Mouse (Mus musculus): ENCODE results near the gene Ccnyl1. TPM values are rescaled to one million over a fixed set of nuclear protein-coding genes. Genes with fewer than 3 reads are reported as not detected.

Gene Ccnyl1
- polyA plus RNA-seq, 1 experiment from 2014 or later: 4.4 TPM

GRCm38 (mm10) chr1:64716589-64717304, 26.5 kb downstream of the Ccnyl1 start:
- no peak overlapping the region for H3K4me2 ChIP-seq (ENCODE audit: low read length)
- H3K4me3 ChIP-seq (replicated peaks; ENCODE audit: low read length): no peak overlapping the region
- H3K27me3 ChIP-seq (replicated peaks; ENCODE audit: control insufficient read depth, insufficient read depth, low read length): no peaks in the 10 kb centered on the region
- H3K9ac ChIP-seq (replicated peaks; ENCODE audit: low read depth, low read length): no peak overlapping the region
- ATAC-seq: no peak
- peaks cover 3% of the 10 kb centered on the region for H3K36me3 ChIP-seq (ENCODE audit: control insufficient read depth, insufficient read depth)
- WGBS: 84% methylated on average over 7 of the region's 7 CpGs
- no peak overlapping the region for H3K27ac ChIP-seq (ENCODE audit: low read length)
- H3K9me3 ChIP-seq (ENCODE audit: control insufficient read depth, low read length): no peaks in the 10 kb centered on the region
- H3K4me1 ChIP-seq (replicated peaks; ENCODE audit: control insufficient read depth, insufficient read depth, low read length): peaks cover 10% of the 10 kb centered on the region

- ATAC-seq: peak; percentile 87
- Histone ChIP-seq H3K27ac (ENCODE audit: low read length) (no peak overlapping the region), H3K36me3 (ENCODE audit: control insufficient read depth, insufficient read depth) (peaks cover 8% of the 10 kb centered on the region), H3K4me3 (replicated peaks; ENCODE audit: low read length) (no peak overlapping the region), H3K4me2 (ENCODE audit: low read length) (no peak overlapping the region), H3K9ac (replicated peaks; ENCODE audit: low read depth, low read length) (no peak overlapping the region), H3K27me3 (replicated peaks; ENCODE audit: control insufficient read depth, insufficient read depth, low read length) (no peaks in the 10 kb centered on the region), H3K4me1 (replicated peaks; ENCODE audit: control insufficient read depth, insufficient read depth, low read length) (peaks cover 10% of the 10 kb centered on the region), H3K9me3 (ENCODE audit: control insufficient read depth, low read length) (no peaks in the 10 kb centered on the region)
Measured at GRCm38 (mm10) chr1:64717504-64717903, 27.2 kb downstream of the Ccnyl1 start.

GRCm38 (mm10) chr1:64721034-64721587, 30.9 kb downstream of the Ccnyl1 start:
- Histone ChIP-seq H3K9me3 (ENCODE audit: control insufficient read depth, low read length) (no peaks in the 10 kb centered on the region), H3K4me1 (replicated peaks; ENCODE audit: control insufficient read depth, insufficient read depth, low read length) (peaks cover 10% of the 10 kb centered on the region), H3K9ac (replicated peaks; ENCODE audit: low read depth, low read length) (no peak overlapping the region), H3K4me2 (ENCODE audit: low read length) (no peak overlapping the region), H3K36me3 (ENCODE audit: control insufficient read depth, insufficient read depth) (peaks cover 9% of the 10 kb centered on the region), H3K4me3 (replicated peaks; ENCODE audit: low read length) (no peak overlapping the region), H3K27me3 (replicated peaks; ENCODE audit: control insufficient read depth, insufficient read depth, low read length) (no peaks in the 10 kb centered on the region), H3K27ac (ENCODE audit: low read length) (no peak overlapping the region)
- peak; percentile 44 for ATAC-seq
- 47% methylated on average over 10 of the region's 10 CpGs for WGBS

GRCm38 (mm10) chr1:64730046-64730445, 39.8 kb downstream of the Ccnyl1 start:
- 55% methylated on average over 4 of the region's 4 CpGs for WGBS
- Histone ChIP-seq H3K27ac (ENCODE audit: low read length) (no peak overlapping the region), H3K36me3 (ENCODE audit: control insufficient read depth, insufficient read depth) (no peaks in the 10 kb centered on the region), H3K4me3 (replicated peaks; ENCODE audit: low read length) (no peak overlapping the region), H3K27me3 (replicated peaks; ENCODE audit: control insufficient read depth, insufficient read depth, low read length) (peaks cover 19% of the 10 kb centered on the region), H3K4me2 (ENCODE audit: low read length) (no peak overlapping the region), H3K9ac (replicated peaks; ENCODE audit: low read depth, low read length) (no peak overlapping the region), H3K4me1 (replicated peaks; ENCODE audit: control insufficient read depth, insufficient read depth, low read length) (peaks cover 13% of the 10 kb centered on the region), H3K9me3 (ENCODE audit: control insufficient read depth, low read length) (no peaks in the 10 kb centered on the region)
- no peak for ATAC-seq

GRCm38 (mm10) chr1:64731341-64732020, 41.2 kb downstream of the Ccnyl1 start:
- Histone ChIP-seq H3K9ac (replicated peaks; ENCODE audit: low read depth, low read length) (no peak overlapping the region), H3K4me3 (replicated peaks; ENCODE audit: low read length) (no peak overlapping the region), H3K27ac (ENCODE audit: low read length) (no peak overlapping the region), H3K4me2 (ENCODE audit: low read length) (no peak overlapping the region), H3K4me1 (replicated peaks; ENCODE audit: control insufficient read depth, insufficient read depth, low read length) (peaks cover 27% of the 10 kb centered on the region), H3K9me3 (ENCODE audit: control insufficient read depth, low read length) (no peaks in the 10 kb centered on the region), H3K36me3 (ENCODE audit: control insufficient read depth, insufficient read depth) (no peaks in the 10 kb centered on the region), H3K27me3 (replicated peaks; ENCODE audit: control insufficient read depth, insufficient read depth, low read length) (peaks cover 33% of the 10 kb centered on the region)
- no peak for ATAC-seq
- WGBS: 59% methylated on average over 16 of the region's 16 CpGs

- ATAC-seq: no peak
- Histone ChIP-seq H3K27ac (ENCODE audit: low read length) (no peak overlapping the region), H3K4me2 (ENCODE audit: low read length) (no peak overlapping the region), H3K4me3 (replicated peaks; ENCODE audit: low read length) (no peak overlapping the region), H3K4me1 (replicated peaks; ENCODE audit: control insufficient read depth, insufficient read depth, low read length) (peaks cover 34% of the 10 kb centered on the region), H3K36me3 (ENCODE audit: control insufficient read depth, insufficient read depth) (no peaks in the 10 kb centered on the region), H3K9ac (replicated peaks; ENCODE audit: low read depth, low read length) (no peak overlapping the region), H3K9me3 (ENCODE audit: control insufficient read depth, low read length) (no peaks in the 10 kb centered on the region), H3K27me3 (replicated peaks; ENCODE audit: control insufficient read depth, insufficient read depth, low read length) (peaks cover 37% of the 10 kb centered on the region)
- 45% methylated on average over 10 of the region's 10 CpGs for WGBS
Measured at GRCm38 (mm10) chr1:64732161-64732560, 41.9 kb downstream of the Ccnyl1 start.

- Histone ChIP-seq H3K4me2 (ENCODE audit: low read length) (no peak overlapping the region), H3K9ac (replicated peaks; ENCODE audit: low read depth, low read length) (no peak overlapping the region), H3K27me3 (replicated peaks; ENCODE audit: control insufficient read depth, insufficient read depth, low read length) (peaks cover 39% of the 10 kb centered on the region), H3K4me1 (replicated peaks; ENCODE audit: control insufficient read depth, insufficient read depth, low read length) (peaks cover 36% of the 10 kb centered on the region), H3K27ac (ENCODE audit: low read length) (no peak overlapping the region), H3K4me3 (replicated peaks; ENCODE audit: low read length) (no peak overlapping the region), H3K36me3 (ENCODE audit: control insufficient read depth, insufficient read depth) (no peaks in the 10 kb centered on the region), H3K9me3 (ENCODE audit: control insufficient read depth, low read length) (no peaks in the 10 kb centered on the region)
- no peak for ATAC-seq
- WGBS: 54% methylated on average over 7 of the region's 7 CpGs
Measured at GRCm38 (mm10) chr1:64732637-64733200, 42.5 kb downstream of the Ccnyl1 start.

- H3K9me3 ChIP-seq (ENCODE audit: control insufficient read depth, low read length): no peaks in the 10 kb centered on the region
- H3K4me2 ChIP-seq (ENCODE audit: low read length): 0 out of 2 replicates have a peak overlapping the region, but pooled peaks have one; percentile 12
- H3K27me3 ChIP-seq (replicated peaks; ENCODE audit: control insufficient read depth, insufficient read depth, low read length): peaks cover 48% of the 10 kb centered on the region
- H3K4me3 ChIP-seq (replicated peaks; ENCODE audit: low read length): no peak overlapping the region
- no peak overlapping the region for H3K27ac ChIP-seq (ENCODE audit: low read length)
- no peaks in the 10 kb centered on the region for H3K36me3 ChIP-seq (ENCODE audit: control insufficient read depth, insufficient read depth)
- H3K9ac ChIP-seq (replicated peaks; ENCODE audit: low read depth, low read length): no peak overlapping the region
- WGBS: 11% methylated on average over 11 of the region's 11 CpGs
- H3K4me1 ChIP-seq (replicated peaks; ENCODE audit: control insufficient read depth, insufficient read depth, low read length): peaks cover 46% of the 10 kb centered on the region
- ATAC-seq: no peak
Measured at GRCm38 (mm10) chr1:64733453-64734245, 43.4 kb downstream of the Ccnyl1 start.

Data from forebrain, embryonic 16.5 days (tissue).